Mouse (Mus musculus): ENCODE data around the gene Depdc1b.

The Depdc1b gene

DNA sequence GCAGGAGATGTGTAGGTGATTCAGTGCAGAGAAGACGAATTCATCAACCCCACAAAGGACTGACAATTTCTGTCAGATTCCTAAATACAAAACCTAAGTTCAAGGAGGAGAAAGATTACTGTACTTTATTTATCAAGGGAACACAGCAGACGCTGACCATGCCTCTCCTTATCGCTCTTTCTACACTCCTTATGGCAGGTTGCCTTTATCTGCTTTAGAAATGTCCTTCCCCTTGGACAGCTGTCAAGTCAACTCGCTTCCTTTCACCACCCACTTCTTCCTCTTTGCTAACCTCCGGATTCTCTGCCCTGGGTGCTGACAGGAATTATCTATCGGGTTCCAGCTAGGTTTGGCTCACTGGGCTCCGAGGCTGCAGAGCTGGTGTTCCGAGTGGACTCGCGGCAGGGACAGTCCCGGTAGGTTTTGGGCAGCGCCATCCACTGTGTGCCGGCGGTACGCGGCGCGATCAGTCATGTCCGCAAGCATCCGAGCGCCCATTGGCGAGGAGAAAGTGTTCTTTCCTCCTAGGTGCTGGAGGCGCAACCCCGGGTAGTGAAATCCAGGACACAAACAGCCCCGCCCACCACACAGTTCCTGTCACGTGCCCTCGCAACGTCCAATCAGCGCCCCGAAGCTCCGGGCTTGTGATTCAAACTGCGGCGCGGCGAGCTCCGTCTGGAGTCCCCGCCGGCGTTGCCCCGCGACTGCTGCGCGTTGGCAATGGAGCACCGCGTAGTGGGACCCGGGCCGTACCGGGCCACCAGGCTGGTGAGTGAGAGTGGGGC lies at the start of gene Depdc1b:
Gene Depdc1b (plus strand): TSS at position 631 of the 785 bp plus-strand sequence.
- peak; percentile 95 for DNase-seq (ENCODE audit: low spot score)

DNA sequence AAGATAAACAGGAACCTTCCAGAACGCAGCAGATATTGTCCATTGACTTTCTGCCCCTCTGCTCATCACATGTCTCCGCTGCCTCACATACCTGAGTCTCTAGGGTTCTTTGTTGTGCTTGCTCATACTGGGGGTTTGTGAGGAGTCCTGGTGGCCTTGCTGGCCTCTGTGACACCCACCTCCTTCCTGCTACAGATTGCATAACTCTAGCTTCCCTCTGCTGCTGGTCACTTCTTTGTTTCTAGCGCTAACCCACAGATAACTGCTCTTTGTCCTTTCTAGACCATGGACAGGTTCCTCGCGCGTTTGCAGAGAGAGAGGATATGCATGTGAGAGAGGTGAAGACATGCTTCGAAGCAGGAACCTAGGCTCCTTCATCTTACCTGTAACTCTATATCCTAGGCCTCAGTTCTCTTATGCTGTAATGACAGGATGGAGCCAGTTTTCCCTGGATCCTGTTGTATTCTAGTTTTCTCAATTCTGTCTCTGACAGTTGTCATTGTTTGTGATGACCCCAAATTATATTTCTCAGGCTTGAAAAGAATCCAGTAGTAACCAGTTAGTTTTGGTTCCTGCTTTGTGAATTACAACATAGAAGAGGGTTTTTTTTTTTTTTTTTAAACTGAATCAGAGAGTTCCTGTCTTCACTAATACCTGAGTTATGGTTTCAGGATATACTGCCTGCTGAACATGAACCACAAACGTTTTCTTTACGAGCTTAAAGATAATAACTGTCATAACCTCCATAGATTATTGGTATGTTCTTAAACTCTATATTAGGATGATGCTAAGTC lies 48.1 kb upstream of the Depdc1b start:
- no peak for DNase-seq (ENCODE audit: low spot score)

DNA sequence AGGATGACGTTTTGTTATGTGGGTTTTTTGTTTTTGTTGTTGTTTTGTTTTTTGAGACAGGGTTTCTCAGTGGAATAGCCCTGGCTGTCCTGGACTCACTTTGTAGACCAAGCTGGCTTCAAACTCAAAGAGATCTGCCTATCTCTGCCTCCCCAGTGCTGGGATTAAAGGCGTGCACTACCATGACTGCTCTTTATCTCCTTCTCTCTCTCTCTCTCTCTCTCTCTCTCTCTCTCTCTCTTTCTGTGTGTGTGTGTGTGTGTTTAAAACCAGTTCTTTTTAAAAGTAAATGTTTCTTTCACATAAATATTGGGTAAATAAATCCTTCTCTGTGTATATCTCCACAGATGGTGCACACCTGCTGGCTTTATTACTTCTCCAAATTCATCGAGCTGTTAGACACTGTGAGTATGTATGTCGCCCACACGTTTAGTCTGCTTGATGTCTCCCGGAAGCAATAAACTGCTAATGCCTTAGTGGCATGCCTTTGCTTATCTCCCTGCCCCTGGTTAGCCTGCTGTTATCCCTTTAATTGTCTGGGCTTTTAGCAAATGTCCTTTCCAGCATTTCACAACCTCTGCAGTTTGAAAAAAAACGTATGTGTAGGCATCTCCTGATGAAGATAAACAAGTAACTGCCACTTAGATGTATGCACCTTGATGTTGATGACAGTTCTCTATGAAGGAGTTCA lies 44.5 kb upstream of the Depdc1b start:
- no peak for DNase-seq (ENCODE audit: low spot score)

DNA sequence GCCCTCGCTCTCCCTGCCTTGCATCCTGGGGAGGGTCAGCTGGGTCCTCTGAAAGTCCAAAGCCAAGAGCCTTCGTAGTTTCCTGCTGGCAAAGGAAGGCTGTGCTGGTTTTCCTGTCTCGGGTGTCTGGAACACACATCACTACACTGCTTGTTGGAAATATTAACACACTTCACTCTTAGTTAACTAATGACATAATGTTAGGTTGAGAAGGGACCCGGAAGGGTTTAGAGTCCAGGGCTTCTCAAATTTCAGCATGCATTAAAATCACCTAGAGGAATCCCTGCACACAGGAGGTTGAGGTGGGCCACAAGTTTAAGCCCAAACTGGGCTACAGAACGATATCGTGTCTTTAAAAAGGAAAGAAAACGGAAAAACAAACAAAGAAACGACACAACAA lies 43.8 kb upstream of the Depdc1b start:
- DNase-seq (ENCODE audit: low spot score), result no peak

DNA sequence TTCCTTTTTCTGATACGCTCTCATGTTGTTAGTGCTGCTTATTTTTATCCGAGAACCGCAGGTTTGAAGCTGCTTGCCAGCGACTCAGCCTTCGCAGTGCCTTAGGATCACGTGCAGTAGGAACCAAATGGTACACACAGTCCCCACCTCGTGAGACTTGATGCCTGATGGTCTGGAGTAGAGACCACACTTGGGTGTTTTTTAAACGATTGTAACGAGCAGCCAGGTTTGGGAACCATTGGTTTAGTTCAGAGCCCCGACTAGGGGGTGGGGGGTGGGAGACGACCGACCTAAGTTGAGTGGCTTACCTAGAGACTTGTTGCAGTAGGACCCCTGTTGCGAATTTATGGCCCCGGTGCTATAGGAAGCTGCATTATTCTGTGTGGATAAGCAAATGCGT lies 43.1 kb upstream of the Depdc1b start:
- no peak for DNase-seq (ENCODE audit: low spot score)

DNA sequence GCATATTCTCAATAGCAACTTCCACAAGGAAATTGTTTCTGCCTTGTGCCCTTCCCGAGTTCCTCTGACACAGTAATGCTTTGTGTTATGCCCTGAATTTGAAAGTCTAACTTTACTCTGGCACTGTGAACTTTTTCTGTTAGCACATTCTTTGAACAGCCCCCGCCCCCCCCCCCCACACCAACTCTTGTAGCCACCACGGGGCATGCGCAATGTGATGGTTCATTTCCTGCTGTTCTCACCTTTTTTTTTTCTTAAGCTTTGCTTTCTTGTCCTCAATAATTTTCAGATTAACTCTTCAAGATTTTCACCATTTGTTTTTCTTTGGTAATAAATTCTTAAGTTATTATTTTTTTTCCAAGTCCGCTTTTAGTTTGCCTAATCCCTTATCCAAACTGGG lies 42.7 kb upstream of the Depdc1b start:
- no peak for DNase-seq (ENCODE audit: low spot score)

DNA sequence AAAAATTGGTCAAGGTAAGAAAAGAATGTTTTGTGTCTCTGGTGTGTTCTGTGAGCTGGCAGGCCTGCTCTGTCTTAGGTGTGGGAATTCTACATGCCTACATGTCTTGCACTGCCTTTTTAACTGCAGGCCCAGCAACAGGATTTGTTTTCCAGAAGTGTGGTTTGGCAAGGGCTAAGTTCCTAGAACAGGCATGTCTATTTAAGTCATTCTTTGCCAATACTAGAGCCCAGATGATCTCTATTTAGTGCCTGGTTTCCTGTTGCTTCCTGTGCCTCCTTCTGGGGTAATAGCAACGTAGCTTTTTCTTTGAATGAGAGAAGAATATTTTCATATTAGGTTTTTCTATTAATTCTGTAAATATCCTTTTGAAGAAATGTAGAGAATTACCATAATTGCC lies 39.6 kb upstream of the Depdc1b start:
- no peak for DNase-seq (ENCODE audit: low spot score)

DNA sequence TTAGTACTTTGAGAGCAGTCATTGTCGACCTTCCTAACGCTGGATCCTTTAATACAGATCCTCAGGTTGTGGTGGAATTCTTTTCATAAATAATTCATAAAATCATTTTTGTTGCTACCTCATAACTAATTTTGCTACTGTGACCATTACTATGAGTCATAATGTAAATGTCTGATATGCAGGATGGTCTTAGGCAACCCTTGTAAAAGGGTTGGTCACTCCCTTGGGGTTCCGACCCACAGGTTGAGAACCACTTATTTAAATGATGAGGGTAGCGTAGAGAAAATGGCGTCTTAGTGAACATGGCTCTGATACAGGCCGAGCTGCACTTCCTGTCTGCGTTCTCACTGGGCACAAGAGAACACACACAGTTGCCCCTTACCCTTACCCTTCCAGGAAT lies 38.8 kb upstream of the Depdc1b start:
- no peak for DNase-seq (ENCODE audit: low spot score)

DNA sequence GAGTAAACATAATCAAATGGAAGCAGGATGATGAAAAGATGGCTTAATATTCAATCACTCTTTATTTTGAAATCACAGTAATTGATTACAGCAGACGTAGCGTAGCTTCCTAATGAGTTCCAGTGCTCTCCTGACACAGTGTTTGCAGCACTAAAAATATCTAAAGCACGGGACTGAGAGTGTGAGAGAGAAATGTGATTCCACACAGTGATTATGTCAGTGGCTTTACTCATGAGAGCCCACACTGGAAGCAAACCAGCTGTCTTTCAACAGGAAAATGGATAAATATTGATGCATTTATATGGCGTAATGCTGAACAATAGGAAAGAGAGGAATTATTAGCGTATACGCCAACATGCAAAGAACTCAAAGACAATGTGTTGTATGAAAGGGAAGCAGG lies 37.5 kb upstream of the Depdc1b start:
- no peak for DNase-seq (ENCODE audit: low spot score)

DNA sequence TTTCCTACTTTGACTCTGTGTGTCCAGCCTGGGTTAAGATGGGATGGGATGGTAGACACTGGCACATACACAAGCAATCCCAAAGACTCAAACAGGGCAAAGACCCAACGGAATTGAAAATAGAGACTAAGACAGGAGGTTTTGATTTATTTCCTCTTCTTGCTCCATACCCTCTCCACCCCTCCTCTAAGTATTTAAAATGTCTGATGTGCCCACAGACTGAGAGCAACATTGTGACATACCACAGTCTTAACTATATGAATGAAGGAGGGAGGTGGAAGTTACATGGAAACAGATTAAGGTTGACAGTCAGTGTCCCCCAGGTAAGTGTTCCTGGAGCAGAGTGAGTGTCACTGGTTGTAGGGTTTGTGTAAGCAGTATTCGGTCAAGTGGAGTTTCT lies 31.8 kb upstream of the Depdc1b start:
- no peak for DNase-seq (ENCODE audit: low spot score)

DNA sequence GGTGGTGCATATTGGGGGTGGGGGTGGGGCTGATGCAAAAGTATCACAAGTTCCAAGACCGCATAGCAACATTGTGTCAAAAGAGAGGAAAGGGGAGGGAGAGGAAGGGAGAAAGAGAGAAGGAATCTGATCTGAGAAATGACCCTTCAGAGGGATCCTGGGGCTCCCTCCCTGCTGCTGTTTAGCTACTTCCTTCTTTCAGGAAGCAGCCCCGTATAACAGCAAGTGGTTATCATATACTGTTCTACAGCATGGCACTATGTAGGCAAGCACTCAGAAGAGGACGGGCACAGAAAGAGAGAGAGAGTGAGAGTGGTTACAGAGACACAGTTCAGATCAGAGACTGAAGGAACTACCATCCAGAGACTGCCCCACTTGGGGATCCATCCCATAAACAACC lies 28.2 kb upstream of the Depdc1b start:
- no peak for DNase-seq (ENCODE audit: low spot score)

DNA sequence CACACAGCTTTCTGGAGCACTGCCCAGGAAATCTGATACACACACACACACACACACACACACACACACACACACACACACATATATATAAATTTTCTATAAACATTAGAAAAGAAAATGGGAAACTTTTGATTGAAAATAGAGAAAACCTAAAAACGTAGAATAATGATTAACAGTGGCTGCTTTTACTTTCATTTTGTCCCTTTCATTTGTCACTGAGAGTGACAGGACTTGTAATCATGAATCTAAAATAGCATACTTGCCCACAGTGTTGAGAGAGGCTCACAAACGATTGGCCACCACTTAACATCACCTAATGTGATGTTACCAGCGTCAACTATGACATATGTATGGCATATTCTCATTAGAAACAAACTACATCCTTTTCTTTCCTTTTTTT lies 26.7 kb upstream of the Depdc1b start:
- no peak for DNase-seq (ENCODE audit: low spot score)

DNA sequence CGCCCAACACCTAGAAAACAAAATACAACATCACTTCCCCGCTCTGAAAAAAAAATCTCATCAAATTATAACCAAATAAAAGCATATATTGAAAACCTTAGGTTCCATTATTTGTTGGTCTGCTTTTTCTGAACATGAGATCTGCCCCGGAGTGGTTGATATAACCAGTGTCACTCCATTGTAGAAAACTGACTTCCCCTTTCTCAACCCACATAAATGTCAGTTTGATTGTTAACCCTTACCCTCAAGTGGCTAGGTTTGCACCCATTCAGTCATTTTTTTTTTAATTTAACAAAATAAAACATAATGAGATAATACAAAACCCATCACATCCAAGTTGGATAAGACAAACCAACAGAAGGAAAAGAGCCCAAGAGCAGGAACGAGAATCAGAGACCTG lies 25.8 kb upstream of the Depdc1b start:
- no peak for DNase-seq (ENCODE audit: low spot score)

DNA sequence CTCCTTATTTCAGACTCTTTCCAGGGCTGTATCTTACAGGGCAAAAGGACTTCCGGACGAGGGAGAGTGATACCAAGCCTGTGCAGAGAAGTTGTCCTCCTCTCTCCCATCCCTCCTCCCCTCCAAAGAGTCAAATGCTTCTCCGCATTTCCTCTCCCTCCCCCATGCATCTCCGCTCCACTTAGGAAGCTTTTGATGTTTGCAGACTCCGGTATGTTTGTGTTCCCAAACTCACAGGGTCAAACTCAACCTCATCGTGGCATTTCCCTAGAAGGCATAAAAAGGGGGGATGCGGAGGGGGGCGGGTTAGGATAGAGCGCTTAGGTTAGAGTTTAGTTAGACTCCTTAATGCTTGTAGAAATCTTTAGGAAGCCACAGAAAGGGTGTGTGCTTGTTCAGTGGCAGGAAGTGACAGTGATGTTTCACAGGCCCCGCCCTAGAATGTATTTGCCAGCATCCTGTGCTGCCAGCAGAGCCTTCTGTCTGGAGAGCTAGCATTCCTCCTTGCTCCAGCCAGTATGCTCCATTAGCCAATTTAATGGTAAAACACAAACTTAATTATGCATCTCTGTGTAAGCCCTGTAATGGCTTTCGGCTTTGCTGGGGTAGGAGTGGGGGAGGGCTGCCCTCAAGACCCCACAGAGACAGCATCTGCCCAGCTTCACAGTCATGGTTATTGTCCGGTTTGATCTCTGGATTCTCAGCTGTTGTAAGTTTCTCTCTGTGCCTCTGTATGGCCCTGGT lies 18.6 kb upstream of the Depdc1b start:
- DNase-seq (ENCODE audit: low spot score), result peak; percentile 51

DNA sequence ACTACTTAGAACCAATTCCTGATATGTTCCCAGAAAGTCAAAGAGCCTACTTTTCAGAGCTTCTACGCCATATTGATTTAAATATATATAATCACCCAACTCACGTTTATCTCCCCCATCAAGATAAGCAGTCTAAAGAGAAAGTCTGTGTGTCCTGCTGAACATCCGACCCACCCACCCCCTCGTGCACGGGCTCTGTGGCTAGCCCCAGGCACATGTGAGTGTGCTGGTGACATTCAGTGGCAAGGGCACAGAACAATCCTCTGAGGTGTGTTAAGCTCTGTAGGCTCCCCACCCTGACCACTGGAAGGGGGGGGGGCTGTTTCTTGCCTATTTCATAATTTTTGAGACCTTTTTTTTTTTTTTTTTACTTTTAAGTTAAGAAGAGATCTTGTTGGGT lies 17.9 kb upstream of the Depdc1b start:
- no peak for DNase-seq (ENCODE audit: low spot score)

DNA sequence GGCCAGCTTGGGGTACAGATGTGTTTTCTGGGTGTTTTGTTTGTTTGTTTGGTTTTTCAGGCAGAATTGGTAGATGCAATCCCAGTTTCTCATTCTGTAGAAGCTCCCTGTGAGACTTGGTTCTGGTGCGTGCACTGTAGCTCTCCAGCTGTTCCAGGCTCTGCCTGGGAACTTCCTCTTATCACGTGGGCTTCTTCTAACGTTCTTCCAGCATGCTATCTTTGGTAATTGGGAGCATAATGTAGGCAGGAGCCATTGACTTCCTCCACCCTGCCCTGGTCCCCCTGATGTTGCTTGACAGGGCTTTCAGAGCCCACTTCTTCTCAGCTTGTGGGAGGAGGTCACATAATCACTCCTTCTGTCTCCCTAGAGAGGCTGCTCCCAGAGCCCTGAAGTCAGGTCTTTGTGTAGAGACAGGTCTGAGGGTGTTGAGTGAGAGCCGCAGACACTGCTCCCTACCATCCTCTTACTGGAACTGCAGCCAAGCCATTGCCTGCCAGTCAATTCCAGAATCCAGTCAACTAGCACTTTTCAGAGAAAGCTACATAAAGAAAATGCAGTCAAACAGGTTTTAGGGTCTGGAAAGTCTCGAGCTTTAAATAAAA lies 15.7 kb upstream of the Depdc1b start:
- DNase-seq (ENCODE audit: low spot score), result no peak

DNA sequence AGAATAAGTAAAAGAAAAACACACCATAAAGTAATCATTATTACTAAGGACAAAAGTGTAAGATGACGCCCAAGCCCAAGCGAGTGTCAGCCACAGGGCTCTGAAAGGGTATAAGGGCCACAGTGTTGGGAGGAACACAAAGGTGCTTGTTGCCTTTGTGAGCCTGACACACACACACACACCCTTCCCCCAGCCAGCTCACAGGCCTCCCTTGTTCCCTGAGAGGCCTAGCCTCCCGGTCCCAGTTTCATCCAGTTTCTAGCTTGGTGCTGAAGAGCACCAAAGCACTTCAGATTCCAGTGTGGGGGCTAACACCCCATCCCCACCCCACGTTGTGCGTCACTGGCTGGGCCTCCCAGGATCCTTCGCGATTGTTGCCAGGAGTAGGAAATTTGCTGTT lies 14.7 kb upstream of the Depdc1b start:
- DNase-seq (ENCODE audit: low spot score), result no peak

DNA sequence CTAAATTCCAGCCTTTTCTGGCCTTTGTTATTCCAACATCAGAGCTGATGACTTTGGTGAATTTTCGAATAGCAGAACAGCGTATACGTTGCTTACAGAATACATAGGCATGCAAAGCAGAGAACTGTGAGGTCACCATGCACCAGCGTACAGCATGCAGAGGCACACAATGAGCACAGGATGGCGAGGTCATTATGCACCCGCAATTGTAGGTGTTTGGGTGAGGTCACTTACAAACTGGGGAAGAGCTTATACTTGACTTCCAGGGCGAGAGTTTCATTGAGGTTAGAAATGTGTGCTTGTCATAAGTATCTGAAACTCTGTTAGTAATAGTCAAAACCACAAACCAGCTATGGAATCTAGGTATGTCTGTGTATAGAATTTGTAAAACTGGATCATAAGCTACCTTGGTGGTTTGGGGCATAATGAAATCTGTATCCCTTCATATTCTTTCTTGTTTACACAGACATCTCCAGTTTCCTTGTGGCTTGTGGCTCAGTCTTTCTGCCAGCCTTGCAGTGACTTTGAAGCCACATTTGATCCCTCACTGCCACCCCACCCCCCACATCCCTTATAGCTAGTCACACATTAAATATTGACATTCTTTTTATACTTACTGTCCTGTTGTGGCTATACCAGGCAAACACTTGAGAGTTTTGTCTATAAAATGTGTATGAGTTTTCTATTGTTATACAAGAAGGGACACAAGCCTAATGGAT lies 13.0 kb upstream of the Depdc1b start:
- DNase-seq (ENCODE audit: low spot score), result no peak

DNA sequence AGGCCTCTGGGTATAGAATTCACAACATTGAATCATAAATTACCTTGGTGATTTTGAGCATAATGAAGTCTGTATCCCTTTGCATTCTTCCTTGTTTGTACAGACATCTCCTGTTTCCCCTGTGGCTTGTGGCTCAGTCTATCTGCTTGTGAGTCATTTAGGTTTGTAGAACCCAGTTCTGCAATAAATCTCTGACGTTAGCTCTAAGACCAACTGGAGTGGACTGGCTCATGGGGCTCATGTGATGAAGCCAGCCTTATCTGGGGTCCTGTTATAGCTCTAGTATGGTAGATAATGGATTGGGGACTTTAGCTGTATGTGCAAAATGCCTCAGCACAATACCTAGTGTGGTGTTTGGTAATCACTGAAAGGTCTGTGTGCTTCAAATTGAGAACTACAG lies 12.3 kb upstream of the Depdc1b start:
- DNase-seq (ENCODE audit: low spot score), result no peak

DNA sequence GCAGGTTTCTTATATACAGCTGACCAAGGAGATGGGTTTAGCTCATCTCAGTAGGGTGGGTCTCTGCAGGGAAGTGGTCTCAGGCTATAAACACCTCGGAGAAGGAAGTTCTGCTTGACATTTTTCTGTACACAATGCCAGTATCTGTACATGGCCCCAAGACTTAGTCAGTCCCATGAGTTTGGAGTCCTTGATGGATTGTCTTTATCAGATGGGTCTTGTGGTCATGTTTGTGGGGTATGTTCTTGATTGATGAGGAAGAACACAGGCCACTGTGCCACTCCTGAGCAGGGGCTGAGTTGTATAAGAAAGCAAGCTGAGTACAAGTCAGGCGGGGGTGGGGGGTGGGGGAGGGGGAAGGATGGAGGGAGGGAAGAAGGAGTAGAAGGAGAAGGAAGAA lies 11.5 kb upstream of the Depdc1b start:
- DNase-seq (ENCODE audit: low spot score), result no peak

DNA sequence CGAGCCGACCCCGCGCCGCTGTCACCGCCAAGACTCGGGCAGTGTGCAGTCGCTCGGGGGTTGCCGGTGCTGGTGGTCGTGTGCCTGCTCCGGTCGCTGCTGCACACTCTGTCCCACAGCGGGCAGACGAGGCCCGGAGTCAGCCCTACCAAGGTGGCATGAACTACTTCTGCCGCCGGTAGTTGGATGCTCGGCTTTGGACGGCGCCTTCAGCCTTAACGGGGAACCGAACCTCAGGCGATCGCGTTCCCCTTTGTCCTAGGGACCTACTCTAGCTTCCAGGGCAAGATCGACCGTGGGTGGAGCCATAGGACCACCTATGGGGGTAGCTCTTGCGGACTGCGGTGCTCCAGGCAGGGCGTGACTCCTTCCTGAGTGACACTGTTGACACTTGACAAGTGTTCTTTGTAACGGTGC lies 363 bp downstream of the Depdc1b start:
- peak; percentile 43 for DNase-seq (ENCODE audit: low spot score)
